Mouse (Mus musculus): ENCODE results near the gene Cmah. TPM values are rescaled to one million over a fixed set of nuclear protein-coding genes. Genes with fewer than 3 reads are reported as not detected.
A peak's percentile ranks its signal among the peaks of the same experiment; 100 is the strongest.

Gene Cmah
- total RNA-seq, 2 experiments from 2014 or later: 0.70 to 1.0 TPM

GRCm38 (mm10) chr13:24518887-24519286 lies 191.7 kb downstream of the Cmah start:
- DNase-seq: peak; percentile 67

- DNase-seq: no peak
Observed at GRCm38 (mm10) chr13:24519976-24520647, 192.9 kb downstream of the Cmah start.

- no peak for DNase-seq
Observed at GRCm38 (mm10) chr13:24520796-24521195, 193.6 kb downstream of the Cmah start.

- DNase-seq: peak; percentile 41
Observed at GRCm38 (mm10) chr13:24521446-24522342, 194.5 kb downstream of the Cmah start.

GRCm38 (mm10) chr13:24522343-24522837 lies 195.2 kb downstream of the Cmah start:
- no peak for DNase-seq

GRCm38 (mm10) chr13:24523587-24524221 lies 196.5 kb downstream of the Cmah start:
- no peak for DNase-seq

GRCm38 (mm10) chr13:24524468-24524867 lies 197.3 kb downstream of the Cmah start:
- no peak for DNase-seq

- no peak for DNase-seq
Observed at GRCm38 (mm10) chr13:24525551-24525950, 198.3 kb downstream of the Cmah start.

- DNase-seq: no peak
Observed at GRCm38 (mm10) chr13:24526916-24527315, 199.7 kb downstream of the Cmah start.

Other genes starting within 250 kb of the Cmah start
- 1 to 10 TPM; 4.6 to 5.1 TPM for gene Carmil1, start 46.6 kb upstream of the Cmah start, total RNA-seq (2021)

All from heart, postnatal 4 days (tissue).